Mouse (Mus musculus): ENCODE measurements around the gene Fam129a.
"Not testable (repeated sequence)": the region's sequence is repeated elsewhere in the genome, so short reads cannot be mapped to it uniquely, and the experiment has no call there.

Fam129a gene

DNA sequence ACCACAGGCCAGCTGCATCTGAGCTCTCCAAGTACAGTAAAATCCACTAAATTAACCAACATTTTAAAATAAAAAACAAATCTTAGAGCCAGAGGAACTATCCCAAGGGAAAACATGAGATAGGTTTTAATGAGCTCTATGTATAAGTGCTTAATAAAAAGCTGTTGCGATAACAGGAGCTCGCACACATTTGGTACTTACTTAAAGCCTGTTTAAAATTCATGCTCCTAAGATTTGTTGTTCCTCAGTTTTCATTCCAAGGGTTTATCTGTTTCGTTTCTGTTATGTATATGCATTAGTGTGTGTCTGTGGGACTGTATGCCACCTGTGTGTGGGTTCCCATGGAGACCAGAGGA, 135.4 kb downstream of the Fam129a start:
- DNase-seq, result no peak

DNA sequence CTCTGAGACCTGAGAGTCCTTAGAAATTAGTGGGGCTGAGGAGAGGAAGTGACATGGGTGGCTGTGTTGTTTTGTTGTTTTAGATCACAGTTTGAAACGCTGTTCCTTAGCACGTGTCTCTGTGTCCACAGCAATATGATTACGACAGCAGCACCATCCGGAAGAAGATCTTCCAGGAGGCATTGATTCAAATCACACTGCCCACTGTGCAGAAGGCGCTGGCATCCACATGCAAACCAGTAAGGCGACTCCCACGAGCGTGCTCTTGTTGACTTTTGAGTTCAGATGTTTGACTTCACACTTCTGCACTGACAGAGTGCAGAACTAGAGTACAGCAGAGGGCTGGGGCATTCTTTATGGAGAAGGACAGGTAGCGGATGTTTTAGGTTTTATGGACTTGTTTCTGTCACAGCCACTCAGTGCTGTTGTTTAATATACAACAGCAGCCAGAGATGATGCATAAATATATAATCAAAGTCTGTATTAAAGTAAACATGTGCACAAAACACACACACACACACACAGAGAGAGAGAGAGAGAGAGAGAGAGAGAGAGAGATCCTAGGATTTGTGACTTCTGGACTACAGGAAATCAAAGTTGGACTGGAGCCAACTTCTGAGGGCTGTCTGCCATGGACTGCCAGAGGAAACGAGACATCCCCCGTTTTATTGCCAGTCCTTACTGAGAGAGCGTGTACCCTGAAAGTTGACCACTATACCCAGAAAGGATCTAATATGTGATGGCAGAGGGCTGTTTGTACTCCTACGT, 138.2 kb downstream of the Fam129a start:
- peak; percentile 63 for DNase-seq

DNA sequence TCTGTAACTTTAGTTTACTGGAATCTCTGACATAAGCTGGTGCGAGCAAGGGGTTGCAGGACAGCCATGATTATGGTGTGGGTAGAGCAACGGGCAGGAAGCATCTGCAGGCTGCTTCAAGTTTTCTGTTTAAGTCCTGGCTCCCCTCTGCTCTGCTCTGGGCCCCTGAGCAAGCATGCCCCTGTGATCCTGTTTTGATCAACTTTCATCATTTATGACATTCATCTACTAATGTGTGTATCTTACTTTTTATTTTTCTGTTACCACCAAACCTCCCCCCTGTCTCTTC, 138.7 kb downstream of the Fam129a start:
- no peak for DNase-seq

DNA sequence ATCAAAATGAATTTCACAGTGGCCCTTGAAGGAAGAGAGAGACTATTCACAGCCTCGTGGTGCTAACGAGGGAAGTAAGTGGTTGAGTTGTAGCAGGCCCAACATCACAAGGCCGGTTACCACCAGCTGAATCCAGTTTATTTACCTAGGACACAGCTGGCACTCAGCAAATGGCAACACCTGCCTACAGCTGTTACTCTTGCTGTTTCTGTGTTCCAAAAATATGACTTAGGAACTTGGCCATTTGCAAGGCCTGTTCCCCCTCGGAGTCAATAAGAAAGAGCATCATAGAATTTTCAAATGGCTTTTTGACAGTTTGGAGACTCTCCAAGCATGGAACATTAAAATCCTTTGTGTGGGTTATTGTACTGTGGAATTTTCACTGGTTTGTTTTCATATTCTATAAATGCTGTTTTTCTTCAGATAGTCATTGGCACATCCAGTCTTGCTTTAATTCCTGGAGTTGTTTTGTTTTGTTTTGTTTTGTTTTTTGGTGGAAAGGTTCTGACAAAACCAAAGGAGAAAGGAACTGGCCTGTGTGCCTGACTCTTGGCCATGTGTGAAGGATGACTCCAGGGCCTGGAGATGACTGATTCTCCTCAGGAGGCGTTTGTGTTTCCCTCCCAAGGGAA, 139.6 kb downstream of the Fam129a start:
- DNase-seq, result no peak

DNA sequence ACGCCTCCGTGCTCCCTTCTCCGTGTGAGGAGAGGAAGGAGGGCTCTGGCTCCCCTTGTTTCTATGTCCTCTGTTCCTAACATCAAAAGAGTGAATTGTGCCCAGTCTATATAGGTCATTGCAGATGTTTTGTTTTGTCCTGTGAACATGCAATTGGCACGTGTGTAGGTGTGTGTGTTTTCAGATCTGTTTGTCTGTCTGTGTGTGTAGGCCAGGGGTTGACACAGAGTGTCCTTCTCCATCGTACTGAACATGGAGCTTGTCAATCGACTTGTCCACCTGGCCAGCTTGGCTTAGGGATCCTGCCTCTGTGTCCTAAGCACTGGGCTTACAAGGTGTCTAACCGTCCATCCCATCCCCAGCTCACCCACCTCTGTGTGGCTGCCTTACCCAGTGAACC, 140.1 kb downstream of the Fam129a start:
- DNase-seq, result no peak

DNA sequence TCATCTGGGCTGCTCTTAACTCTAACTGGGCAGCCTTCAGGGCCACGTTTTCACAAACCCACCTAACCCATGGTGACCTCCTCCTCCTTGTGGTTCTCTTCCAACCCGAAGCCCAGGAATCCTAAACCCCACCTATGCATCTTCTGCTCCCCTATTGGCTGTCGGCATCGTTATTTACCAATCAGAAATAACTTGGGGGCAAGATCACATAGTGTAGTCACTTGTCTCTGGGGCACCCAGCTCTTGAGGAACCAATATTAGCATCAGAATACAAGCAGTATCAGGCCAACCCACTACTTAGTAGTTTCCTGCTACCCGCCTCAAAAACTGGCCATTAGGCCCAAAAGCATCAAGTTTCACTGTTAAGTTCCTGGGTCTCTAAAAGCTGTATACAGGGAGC, 141.7 kb downstream of the Fam129a start:
- no peak for DNase-seq

DNA sequence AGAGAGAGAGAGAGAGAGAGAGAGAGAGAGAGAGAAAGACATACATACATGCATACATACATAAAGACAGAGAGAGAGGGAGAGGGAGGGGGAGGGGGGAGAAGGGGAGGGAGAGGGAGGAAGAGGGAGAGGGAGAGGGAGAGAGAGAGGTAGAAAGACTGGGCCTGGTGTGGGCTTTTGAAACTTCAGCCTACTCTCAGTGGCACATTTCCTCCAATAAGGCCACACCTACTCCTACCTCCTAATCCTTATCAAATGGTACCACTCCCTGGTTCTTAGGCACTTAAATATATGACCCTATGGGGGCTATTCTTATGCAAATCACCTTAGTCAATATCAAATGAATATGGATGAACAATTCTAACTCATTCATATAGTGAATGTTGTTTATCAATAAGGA, 142.6 kb downstream of the Fam129a start:
- DNase-seq, result no peak

DNA sequence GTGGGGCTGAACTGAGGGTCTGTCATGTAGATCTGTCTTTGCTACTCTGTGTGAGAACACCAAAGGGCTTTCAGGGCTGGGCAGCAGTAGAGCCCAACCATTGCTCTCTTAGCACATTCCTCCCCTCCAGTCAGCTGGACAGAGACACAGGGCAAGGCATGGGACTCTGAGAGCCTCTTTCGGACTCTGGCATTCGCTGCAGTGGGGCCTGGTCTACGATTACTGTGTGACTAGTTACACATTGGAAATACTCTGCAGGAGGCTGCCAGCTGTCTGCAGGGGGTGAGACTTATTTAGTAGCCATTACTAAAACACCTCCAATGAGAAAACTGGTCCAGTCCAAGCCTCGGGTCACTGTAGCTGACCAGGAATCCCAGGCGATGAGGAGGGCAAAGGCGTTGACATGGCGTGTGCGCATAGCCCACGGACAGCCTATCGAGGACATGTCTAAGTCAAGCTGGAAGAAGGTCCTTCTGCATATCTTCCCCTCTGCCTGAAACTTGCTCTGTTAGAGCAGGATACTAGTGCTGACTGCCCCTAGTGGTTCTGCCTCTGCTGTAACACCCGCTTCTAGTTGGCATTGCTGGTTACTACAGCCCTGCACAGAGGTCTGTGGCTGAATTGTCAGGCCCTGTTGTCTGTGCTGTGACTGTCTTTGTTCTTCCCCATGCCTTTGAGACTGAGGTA, 145.2 kb downstream of the Fam129a start:
- DNase-seq, result peak; percentile 93

DNA sequence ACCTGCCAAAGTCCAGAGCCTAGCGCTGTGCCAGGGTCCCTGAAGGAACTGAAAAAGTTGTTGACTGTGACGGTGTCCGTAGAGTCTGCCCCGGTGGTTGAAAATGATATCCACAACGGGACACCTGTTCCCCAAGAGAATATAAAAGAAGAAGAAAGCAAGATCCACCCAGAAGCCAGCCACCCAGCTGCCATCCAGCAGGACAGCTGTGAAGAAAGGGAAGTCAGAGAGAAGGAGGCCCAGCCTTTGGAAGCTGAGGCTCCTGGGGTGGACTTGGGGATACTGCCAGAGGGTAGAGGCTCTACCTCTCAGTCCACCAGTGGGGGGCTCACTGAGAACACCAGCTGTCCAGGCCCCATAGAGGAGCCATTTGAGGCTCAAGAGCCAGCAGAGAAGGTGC, 146.6 kb downstream of the Fam129a start:
- DNase-seq, result no peak

DNA sequence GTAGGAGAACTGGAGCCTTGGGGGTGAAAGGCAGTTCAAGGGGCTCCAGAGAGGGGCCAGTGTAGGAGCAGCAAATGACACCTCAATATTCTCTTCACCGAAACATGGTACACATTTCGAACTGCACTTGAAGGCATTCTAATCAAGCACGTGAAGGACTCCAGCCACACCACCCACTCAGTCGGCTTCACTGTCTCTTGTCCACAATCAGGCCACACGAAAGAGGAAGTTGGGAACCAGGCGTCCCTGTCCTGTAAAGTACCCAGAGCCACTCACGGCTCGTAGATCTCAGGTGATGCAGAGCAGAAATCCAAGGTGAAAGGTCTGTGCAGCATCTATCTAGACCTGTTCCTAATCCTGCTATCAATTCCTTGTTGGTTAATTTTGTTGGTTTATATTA, 147.6 kb downstream of the Fam129a start:
- no peak for DNase-seq

DNA sequence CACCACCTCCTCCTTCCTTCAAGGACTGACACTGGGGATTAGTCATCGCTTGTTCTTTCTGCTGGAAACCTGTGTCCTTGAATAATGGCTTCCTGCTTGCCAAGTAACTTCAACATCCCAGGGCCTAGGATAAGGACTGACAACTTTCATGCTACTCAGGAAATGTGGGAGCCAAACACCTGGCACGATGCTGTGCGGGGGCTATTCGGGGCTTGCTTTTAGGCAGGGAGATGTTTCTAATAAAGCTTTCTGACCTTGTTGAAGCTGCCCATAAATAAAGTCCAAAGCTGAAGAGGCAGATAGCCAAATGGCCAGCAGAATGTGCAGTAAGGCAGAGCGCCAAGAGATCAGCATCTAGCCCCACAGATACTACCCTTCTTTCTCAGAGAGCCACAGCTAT, 148.9 kb downstream of the Fam129a start:
- peak; percentile 77 for DNase-seq

DNA sequence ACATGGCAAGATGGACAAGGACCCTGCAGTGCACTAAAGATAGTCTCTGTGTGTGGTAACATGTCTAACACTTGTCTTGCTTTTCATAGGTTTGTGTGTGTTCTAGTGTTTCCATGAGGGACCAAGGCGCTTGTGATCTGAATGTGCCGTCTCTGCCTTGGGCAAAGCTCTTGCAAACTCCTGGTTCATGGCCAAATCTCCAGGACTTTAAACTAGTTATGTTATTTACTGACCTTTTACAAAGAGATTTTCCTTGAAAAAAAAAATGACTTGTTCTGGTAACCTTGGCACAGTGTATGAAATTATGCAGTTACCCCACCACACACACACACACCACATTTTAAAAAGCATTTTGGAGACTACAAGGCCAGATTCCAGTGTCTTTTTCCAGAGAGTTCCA, 149.6 kb downstream of the Fam129a start:
- DNase-seq, result peak; percentile 73

DNA sequence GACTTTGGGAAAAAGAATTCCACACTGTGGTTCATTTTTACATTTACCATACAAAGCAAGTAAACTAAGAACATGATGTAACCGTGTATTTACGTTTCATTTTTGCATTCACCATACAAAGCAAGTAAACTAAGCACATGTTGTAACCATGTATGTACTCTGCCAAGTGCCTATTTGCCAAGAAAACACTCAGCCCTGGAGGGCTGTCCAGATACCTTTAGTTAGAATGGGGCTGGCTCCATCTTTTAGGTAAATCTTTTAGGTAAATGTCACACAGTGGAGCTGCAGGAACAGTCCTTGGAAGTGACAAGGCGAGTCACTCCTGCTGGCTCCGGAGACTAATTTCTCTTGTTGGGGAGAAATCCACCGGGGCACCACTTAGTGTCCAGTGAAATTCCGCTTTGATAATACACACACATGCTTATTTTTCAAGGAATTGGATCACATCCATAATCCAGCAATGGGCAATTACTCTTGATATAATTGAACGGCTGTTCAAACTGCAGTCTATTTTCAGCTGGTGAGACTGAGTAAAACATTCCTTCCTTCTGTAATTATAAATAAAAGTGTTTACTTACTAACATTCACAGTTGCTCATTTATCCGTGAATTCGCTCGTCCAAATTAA, 150.5 kb downstream of the Fam129a start:
- no peak for DNase-seq

DNA sequence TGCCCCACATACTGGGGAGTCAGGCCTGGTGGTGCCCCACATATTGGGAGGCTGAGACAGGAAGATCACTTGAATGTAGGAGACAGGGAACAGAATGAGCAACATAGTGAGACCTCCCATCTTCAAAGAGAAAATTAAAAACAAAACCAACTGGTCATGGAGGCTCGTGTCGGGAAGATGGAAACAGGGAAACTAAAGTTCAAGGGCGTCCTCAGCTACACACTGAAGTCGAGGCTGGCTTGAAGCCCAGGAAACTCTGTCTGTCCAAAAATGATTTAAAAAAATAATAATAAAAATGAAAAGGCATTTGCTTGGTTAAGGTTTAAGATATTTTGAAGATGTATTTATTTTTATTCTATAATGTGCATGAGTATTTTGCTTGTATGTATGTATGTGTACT, 152.8 kb downstream of the Fam129a start:
- no peak for DNase-seq

DNA sequence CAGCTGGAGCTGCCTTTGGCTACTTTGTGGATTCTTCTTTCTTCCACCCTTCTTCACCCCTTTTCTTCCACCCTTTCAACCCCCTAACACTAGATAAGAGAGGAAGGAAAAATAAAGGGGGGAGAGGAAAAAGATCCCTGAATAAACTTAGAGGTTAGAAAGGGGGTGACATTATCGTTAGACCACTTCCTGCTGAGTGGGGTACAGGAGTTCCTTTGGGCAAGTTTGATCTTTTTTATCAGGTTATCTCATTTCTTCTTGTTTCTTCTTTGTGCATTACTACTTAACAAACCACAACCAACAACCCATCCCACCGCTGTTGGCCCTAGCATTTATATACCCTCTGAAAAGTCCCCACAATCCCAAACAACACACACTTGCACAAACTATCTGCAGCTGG, 154.6 kb downstream of the Fam129a start:
- no peak for DNase-seq

DNA sequence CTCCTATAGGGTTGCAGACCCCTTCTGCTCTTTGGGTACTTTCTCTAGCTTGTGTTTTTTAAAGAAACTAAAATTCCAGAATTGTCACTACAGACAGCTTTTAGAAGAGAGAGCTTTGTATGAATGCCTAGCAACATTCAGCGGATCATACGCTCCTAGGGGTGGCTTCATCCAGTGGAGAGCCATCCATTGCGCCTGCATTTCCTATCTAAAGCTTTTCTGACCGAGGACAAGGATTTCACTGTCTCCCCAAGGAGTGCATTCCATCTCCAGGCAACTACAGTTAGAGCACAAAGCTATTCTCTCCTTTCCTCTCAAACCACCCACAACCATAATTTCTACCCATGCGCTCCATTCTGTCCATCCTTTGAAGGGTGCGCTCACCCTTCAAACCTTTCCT, 155.4 kb downstream of the Fam129a start:
- DNase-seq, result no peak

DNA sequence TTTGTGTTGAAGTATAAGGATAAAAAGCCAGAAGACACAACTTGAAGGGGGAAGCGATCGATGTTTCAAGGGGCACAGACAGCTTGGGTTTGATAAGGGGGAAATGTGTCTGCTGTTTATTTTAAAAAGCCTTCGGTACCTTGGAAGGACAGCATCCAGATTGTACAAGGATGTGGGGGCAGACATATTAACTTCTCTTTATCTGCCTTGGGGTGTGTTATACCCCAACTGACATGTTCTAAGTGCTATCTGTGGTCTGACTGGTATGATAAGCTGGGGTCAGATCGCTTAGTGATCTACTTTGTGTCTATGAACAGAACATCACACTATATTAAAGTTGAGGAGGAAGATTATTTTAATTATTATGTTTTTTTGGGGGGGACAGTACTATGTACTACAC, 157.2 kb downstream of the Fam129a start:
- DNase-seq, result no peak

DNA sequence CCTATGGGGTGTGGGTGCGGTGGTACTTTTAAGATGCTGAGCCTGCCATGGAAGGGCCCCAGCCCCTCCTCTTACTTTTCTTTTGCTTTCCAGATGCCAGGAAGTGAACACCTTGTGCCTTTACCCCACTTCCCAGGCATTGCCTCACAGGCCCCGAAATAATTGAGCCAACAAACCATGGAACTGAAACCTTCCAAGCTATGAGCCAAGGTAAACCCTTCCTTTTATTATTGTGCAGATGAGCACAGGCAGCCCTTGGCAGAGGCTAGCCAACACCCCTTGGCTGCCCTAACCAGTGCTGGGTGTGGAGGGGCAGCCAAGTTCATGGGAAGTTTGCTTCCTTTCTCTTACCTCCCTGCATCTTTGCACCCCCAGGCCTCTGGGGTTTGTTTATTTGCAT, 166.2 kb downstream of the Fam129a start:
- no peak for DNase-seq

DNA sequence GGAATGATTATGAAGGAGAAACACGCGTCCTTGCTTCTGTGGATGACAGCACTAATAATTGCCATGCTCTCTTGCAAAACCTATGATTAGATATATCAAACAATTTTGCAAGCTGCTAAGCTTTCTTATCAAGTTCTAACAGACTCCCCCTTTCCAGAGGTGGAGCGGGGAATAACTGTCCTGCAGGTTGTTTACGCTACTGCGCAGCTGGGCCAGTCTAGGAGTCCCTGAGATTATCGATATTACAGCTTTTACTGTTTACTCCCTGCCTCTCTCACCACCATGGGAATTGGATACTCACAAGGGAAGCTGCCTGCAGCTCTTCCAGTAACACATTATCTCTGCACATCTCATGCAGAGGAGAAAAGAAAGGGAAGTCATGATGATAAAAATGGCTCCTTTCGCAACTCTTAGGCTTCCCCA, 170.2 kb downstream of the Fam129a start:
- no peak for DNase-seq

DNA sequence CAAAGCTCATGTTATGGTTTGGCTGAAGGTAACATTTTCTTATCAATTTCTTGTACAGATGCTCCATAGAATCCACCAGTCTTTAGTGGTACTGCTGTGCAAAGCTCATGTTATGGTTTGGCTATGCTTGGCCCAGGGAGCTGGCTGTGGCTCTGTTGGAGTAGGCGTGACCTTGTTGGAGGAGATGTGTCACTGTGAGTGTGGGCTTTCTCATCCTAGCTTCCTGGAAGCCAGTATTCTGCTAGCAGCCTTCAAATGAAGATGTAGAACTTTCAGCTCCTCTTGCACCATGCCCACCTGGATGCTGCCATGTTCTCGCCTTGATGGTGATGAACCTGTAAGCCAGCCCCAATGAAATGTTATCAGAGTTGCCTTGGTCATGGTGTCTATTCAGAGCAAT, 178.9 kb downstream of the Fam129a start:
- DNase-seq, result not testable (repeated sequence)

DNA sequence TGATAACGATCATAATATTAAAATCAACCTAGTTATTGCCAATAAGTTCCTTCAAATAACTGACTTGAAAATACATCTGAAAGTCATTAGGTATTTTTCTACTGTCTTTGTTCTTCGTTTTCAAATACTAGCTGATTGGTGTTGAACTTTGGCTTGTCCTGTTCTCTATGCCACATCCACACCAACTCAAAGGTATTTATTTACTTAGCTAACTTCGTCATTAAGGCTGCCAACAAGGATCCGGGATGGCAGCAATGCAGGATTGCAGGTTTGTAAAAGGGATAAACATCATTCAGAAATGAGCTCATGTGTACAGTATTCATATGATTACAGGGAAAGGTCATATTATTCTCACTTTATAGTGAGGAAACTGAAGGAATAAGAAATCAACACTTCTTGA, 182.0 kb downstream of the Fam129a start:
- peak; percentile 79 for DNase-seq

DNA sequence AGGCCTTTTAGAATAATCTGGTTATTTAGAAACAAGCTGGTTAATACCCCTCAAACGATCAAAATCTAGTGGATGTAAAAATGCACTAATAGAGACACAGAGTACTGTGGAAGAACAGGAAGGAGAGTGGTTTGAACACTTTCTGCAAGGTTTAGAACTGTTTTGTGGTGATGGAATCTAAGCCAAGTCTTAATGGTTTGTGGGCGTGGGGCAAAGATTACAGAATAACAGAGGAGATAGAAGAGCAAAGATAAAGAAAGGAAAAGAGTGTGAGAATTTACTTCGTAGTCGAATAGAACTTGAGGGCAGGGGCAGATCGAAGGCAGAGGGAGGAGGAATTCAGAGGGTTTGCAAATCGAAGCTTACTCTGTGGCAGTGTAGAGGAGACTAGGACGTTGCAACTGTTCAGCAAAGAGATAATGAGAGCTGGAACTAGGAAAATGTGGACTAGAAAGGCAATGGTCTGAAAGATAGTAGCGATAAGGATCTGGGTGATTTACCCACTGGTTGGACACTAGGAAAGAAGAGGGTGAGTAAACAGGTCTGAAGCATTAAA, 182.5 kb downstream of the Fam129a start:
- DNase-seq, result peak; percentile 62

DNA sequence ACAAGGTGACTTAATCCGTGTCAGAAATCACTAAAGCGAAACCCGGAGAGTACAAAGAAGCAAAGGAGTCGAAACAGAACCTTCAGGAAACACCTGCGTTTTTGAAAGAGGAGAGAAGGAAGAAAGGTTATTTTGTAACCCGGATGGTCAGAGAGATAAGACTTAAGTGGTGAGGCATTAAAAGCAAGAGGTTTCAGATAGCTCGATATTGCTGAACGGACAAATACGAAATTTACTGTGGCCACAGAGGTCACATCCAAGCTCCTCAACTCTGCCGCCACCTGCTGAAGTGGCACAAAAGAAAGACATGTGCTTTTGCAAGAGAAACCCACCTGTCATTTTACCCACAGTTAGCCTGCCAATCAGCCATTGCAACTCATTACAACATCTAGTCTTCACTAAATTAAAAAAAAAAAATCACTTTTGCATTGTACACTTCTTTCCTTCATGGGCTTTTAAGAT, 183.1 kb downstream of the Fam129a start:
- peak; percentile 58 for DNase-seq

Data from kidney, adult 9 months (tissue).